Mouse (Mus musculus) neural tube, embryonic 10.5 days (tissue): ENCODE measurements around the gene Exoc6b.
A peak's percentile ranks its signal among the peaks of the same experiment; 100 is the strongest.

Experiments
- DNase-seq: peaks from one replicate; pipeline ENCODE4 v3.0.0-alpha.2; 2017; ENCODE audit warnings: low spot score; ENCODE audit errors: extremely low spot score

Exoc6b gene

DNA sequence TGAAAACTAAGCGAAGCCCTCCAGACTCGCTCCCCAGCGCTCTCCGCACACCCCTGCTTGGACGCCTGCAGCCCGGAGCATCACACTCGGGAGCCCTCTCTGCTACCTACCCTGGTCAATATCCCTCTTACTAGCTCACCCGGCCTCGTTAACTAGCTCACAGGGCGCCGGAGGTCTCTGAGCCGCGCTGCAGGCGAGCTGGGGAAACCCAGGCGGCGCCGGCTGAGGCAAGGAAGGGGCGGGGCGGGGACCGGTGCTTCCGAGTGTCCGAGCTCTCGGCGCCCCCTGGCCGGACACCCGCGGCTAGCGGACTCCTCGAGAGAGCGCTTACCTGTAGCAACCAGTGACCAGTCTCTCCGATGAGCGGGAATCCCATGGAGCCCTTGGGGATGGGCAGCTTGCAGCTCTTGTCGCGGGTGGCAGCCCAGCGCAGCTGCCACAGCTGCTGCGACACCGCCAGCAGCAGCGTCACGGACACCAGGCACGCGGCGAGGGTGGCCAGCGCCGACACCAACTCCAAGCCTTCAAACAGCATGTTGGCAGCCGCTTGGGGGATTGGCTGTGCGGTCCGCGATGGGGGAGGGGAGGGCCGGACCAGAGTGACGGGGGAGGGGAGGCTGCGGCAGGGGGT is 481.7 kb downstream of the Exoc6b start:
- DNase-seq = peak; percentile 84

DNA sequence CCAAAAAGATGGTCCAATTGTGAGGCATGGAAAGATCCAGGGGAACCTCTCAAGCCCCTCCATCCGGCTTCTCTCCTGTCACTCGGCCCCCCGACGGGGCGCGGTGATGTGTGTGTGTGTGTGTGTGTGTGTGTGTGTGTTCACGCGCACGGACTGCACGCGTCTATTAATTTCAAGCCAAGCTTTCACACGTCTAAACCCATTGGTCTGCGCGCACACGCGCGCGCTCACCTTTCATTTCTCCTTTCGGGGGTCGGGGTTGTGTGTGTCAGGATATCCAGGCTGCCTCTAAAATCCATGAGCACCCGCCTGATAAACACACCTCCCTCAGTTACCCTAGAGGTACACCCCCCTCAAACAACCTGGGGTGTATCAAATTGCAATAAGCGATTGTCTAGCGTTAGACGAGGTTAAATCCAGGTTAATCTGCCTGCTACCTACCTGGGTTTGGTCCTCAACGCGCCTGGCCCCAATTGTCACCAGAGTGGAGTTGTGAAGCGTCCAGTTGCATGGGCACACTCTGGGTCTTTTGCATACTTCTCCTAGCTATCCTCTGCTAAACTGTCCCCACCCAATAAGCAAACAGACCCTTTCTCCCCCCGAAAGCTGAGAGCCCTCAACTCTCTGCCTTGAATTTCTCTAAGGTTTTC is 482.6 kb downstream of the Exoc6b start:
- peak; percentile 31 for DNase-seq

DNA sequence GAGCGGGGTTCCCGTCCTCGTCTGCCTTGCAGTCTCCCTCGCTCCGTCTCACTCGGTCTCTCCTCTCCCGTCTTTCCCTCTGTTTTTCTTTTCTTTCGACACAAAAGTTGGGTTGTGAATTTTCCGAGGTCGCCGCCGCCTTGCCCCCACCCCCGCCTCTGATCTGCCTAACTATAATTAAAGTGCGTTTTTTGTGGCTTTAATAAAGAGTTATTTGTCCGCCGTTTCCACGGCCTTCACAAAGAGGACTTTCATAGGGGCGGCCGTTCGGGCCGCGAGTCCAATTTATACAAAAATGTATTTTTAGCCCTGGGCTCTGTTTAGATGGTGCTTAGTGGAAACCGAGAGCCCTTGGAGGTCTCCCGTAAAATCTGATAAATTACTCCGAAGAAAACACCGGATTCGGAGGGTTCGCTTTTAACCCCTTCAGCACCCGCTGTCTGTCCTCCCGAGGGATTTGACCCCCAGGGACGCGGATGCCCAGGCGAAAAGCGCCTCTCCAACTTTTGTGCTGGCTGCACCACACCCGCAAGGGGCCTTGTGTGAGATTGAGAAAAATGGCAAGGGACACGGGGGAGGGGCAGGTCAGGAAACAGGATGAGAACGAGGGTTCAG is 483.5 kb downstream of the Exoc6b start:
- peak; percentile 63 for DNase-seq

DNA sequence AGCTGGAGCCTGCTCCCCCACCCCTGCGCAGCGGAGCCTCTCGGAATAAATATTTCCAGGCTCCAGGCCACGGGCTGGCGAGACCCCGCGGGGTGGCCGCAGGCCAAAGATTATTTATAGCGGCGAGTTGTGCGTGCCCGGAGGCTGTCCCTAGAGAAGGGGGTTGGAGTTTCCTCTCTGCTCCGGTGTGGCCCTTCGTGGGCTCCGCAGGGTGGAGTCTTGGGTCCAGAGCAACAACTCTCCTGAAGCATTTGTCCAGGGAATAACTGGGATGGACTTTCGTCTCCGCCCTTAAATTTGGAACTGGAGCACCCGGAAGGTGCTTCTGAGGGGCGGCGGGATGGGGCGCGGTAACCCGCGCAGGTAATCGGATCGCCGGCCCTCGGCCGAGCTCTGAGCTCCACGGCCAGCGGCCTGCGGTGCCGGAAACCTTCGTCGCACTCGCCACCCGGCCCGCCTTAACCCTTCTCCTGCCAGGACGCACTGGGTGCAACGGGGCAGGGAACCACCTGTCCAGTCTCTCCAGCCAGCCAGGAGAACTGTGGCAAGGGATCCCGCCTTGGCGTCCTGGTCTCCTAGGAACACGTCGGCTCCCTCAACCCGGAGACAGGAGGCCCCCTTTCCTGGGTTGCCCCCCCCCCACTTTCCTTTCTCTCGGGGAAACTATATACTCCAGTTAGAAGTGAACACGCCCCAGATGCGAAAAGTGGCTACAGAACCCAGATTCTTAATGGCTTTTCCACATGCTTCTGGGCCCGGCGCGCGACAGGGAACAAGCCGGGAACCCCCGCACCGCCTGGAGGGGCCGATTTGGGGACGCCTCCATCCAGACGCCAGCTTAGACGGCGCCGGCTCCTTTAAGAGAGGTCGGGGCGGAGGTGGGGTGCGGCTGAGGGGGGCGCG is 484.3 kb downstream of the Exoc6b start:
- DNase-seq = peak; percentile 66

DNA sequence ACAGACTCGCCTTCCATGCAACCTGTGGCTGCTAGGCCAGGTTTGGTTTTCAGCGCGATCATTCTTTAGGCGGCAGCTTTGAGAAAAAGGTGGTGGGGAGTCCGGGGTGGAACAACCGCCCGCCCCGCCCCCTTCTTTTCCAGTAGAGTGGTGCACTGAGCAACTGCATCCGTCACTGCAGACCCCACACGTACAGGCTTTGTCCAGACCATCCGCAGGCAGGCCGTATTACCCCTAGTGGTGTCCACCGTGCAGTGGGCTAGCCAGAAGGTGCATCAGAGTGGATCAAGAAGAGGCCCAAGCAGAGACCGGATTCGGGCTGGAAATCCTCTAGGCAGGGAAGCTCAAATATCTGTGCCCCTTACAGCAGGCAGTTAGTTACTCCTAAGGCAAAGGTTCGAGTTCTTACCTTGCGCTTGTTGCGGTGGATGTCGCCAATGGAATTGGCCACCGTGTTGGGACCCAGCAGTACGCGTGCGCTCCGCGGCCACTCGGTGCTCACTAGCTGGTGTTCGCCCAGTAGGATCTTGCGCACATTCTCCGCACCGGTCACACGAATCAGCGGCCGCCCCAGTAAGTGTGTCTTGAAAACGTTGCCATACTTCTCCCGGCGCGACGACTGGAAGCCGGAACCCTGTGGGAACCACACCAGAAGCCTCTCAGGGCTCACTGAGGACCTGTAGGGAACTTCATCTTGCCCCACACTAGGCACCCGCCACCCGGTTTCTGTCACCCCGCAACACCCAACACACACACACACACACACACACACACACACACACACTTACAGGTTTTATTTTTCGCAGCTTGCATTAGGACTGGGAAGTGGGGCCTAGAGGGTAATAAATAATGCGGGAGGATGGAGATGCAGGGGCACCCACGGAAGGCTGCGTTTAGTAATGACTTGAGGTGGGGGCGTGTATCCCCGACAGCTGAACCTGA is 485.2 kb downstream of the Exoc6b start:
- peak; percentile 74 for DNase-seq

DNA sequence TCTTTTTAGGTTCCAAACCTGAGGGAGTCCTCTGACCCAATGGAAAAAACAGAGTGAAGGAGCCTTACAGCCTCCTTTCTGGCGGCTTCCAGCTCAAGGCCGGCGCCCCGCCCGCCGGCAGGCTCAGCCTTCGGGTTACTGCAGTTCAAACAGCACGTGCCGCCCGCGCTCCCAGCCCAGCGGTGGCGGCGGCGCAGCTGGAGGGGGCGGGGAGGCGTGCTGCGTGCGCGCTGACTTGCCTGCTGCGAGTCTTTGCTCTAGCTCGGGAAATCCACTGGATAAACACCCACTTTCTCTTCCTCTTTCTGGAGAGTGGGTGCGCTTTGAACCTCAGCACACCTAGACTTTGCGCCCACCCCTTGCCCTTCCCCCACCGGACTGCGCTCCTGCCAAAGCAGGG is 485.9 kb downstream of the Exoc6b start:
- DNase-seq = no peak

DNA sequence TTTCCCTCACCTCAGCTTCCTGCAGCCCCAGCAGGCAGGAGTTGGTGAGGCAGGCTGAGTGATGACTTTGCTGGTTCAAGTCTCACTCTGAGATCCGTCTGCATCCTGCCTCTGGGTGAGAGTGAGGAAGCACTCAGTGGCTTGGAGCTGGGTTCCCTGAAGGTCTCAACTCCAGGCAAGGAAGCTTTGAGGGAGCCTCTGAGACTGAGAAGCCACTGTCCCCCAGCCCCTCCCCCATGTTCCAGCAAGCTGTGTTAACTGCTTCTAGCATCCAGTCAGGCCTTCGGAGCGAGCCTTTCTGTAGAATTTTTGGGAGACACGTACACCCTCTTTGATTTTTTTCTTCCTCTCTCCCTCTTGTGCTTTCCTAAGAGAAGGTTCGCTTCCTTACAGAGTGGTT is 486.5 kb downstream of the Exoc6b start:
- DNase-seq = no peak

DNA sequence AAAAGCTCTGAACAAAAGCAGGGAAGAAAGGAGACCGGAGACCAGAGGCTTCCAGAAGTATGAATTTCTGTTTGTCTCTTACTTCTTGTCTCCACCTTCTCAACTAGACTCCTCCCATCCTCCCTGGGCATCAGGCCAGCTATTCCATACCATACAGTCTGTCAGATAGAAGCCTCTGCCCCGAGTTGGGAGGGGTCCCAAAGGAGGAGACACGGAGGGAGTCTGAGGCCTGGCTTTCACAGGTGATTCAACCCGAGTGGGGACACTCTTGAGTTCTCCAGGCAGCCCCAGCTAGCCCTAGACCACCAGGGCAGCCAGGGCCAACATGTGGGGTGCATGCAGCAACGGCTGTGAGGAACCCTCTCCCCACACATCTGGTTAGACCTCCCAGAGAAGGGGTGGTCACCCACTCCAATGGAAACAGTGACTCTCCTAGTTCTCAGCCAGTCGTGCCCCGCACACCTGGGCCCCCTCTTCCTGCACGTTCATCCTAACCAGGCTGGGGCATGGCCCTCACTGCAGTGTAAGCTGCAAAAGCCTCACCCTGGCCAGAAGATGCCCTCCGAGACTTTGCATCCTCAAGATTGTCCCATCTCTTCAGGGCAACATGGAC is 487.4 kb downstream of the Exoc6b start:
- no peak for DNase-seq

DNA sequence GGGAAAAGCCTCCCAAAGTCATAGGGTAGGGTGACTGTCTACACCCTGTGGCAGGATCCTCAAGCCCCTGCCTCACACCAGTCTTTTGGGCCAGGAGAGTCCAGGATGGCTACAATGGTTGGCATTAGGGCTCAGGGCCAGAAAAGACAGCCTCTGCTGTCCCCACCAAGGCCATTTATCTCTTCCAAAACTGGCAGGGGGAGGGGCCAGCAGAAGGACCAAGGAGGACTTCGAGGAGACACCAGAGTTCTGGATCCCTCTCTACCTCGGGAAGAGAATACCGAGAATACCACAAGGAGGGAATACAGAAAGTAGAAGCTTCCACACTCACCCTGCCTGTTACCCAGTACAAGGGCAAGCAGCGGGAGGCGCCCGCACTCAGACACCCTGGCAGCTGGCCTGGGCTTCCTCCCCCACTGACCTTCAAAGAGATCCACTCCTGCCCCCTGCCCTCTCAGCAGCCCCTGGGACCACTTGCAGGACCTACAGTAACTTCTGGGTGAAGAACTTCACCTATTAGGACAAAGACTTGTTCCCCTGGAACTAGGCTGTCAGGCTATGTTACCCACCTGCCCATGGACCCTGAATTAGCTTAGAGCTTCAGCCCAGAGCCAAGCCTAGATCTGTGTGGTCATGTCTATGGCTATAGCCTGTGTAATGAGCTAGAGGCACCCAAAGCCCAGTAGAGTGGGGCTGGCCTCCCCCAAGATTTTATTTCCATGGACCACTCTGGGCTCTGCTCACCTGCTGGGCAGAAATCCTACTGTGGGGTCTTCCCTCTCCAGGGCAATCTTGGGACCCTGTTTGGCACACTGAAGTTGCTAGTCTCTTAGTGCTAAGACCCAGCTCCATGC is 488.1 kb downstream of the Exoc6b start:
- DNase-seq = no peak

DNA sequence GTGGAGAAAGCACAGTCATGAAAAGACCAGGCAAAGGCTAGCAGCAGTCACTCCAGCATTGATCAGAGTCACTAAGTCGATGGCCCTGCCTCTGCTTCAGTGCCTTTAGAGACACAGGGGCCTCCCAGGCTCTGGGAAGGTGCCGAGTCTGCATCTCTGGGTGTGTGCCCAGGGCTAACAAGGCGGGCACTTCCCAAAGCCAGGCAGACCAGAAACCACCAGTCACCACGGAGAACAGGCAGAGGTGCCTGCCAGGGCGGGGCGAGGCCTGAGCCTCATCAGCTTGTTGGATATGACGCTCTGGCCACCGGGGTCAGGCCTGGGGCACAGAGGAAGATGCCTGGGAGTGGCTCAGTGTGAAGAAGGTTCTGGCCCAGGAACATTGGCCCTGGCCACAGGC is 489.8 kb downstream of the Exoc6b start:
- no peak for DNase-seq

DNA sequence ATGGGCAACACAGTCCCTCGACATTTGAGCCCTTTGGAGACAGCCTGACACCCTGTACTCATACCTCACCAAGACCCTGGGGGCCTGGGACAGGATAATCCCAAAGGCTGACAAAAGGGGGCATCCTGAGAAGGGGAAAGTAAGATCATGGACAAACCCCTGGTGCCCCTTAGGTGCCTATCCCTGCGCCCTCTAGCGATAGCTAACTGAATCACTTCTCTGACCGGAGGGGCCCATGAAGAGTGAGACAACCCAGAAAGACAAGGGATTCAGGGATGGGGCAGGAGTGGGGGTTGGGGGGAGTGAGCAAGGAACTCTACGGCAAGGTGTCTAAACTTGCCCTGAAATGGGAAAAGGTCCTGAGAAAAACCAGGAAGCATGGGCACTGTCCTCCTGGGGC is 490.4 kb downstream of the Exoc6b start:
- DNase-seq = peak; percentile 59

DNA sequence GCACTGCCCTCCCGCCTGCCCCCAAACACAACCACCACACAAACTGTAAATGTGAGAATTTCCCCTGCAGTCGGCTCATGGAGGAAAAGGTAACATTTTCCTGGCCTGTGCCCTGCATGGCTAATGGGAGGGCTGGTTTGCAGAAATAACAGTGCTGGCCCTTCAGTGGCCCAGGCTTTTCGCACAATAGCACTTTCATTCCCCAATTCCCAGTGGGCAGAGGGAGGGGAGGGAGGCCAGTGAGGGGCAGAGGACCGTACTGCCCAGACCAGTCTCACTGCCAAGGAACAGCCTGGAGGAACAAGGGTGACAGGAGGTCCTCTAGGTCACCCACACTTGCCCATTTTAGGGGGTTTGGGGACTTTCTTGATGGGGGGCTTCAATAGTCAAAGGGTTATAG is 491.4 kb downstream of the Exoc6b start:
- DNase-seq = no peak

DNA sequence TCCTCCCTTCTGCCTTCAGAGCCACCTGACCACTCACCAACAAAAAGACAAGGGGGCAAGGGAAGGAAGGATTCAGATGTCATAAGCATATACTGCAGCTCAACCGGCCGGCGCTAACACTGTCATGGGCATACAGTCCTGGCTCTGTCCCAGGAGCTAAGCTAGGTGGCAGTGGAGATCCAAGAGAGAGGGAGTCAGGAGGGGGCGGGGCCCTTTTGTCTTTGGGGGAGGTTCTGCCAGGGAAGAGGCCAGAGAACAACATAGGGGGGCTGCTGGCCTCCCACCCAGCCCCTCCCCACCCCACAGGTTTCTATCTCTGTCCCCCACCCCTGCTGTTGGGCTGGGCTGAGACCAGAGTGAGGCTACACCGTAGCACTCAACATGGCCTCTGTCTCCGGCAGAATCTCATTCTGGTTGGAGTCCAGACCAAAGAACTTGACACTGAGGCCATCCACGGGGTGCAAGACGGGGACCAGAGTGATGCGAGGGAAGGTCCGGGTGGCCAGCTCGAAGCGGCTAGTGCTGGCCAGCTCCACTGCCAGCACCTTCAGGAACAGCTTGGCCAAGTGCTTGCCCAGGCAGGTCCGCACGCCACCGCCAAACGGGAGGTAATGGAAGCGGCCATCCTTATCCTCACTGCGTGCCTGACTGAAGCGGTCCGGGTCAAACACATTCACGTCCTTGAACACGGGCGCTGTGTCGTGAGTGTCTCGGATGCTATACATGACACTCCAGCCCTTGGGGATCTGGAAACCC is 495.2 kb downstream of the Exoc6b start:
- DNase-seq = no peak

DNA sequence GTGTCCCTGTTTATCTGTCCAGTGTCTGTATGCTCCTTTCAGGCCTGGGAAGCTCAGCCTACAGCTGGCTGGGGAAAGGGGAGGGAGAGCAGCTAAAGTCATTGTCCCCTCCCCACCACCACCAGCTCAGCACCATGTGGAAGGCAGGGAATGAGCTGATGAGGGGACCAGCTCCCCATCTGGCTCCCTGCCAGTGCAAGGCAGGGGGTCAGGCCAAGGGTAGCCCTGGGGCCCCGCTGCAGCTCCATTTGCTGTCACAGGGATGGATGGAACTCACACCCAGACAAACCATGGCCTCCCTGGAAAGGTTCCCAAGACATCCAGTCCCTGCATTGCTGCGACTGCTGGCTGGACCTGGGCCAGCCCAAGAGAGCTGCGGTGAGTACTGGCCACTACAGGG is 499.3 kb downstream of the Exoc6b start:
- DNase-seq = no peak

DNA sequence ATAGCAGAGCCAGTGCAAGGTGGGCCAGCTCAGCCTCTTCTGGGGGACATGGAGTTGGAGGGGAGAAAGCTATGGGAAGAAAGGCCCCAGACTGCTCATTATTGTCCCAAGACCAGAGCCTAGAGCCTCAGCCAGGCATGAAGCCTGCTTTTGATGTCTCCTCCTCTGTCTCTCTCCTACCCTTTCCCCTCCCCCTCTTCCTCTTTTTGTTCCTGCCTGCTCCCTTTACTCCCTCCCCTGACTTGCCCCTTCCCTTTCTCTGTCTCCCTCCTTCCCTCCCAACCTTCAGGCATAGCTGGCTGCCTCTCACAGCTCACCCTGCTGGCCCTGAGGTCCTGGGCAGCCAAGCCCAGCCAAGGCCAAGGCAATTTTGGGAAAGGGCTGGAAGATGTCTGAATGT is 499.7 kb downstream of the Exoc6b start:
- DNase-seq = no peak

DNA sequence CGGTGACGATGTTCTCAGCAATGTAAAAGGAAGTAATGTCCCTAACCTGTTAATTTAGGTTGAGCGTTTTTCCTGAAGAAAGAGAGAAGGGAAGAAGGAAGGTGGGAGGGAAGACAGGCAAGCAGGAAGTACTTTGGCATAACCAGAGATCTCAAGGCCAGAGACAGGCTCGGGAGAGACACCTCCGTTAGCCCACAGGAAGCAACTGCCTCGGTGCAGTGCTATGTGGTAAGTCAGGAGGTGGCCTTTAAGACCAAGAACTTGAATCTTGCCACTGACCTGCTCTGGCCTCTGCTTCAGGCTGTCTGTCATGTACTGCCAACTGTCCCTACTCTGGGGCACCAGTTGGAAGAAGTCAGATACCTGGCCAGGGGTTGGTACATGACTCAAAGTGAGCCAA is 500.4 kb downstream of the Exoc6b start:
- DNase-seq = no peak
